Comparison of ENCODE assay signal across 9 mouse cellular contexts in the genomic region with DNA sequence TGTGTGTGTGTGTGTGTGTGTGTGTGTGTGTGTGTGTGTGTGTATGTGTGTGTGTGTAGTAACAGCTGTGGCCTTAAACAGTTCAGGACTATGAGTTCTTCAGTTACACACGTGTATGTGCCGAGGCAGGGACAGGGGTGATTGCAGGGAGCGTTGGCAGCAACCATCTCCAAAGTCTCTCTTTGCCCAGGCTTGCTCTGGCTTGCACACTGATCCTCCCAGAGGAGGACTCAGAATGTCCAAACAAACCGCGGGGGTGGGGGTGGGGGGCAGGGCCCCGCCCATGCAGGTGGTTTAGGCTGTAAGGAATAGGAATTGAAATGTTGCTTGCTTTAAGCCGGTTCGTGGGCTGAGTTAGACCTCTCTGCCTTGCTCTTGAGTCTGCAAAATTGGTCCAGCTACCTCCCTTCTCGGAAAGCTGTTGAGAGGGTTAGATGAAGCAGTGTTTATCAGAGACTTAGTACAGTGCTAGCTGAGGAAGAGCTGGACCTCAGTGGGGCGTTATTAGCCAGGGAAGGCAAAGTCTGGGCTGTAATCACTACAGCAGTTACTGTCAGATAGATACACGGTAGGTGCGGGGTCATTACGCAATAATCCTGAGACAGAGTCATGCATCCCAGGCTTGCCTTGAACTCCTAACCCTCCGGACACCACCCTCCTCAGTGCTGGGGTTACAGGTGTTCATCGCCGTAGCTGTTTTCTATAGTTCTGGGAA. TPM values are rescaled to one million over a fixed set of nuclear protein-coding genes. Genes with fewer than 3 reads are reported as not detected.
DNase-seq lines count a peak whose midpoint lies in the region; ATAC-seq and TF ChIP-seq lines count a peak whose summit lies in the region.
"Had no signal": no experiment of that assay in that cellular context is flagged by ENCODE, and none has a peak within 500 bp of the region (broad histone marks: within the 10 kb centered on the region; RNA-seq: fewer than 3 reads in every experiment).

No protein-coding gene starts in this region.

- 73% methylated on average over 16 of the region's 16 CpGs for WGBS in forebrain, embryonic 10.5 days
- 69% methylated on average over 16 of the region's 16 CpGs for WGBS in forebrain, embryonic 11.5 days
- WGBS in liver, embryonic 11.5 days, result 35% methylated on average over 16 of the region's 16 CpGs
- 47% methylated on average over 16 of the region's 16 CpGs for WGBS in stomach, postnatal 0 days

- ATAC-seq in forebrain, embryonic 11.5 days (replicated peaks; ENCODE audit: low FRiP score), result no peak
- ATAC-seq in liver, embryonic 11.5 days (replicated peaks; ENCODE audit: low FRiP score), result peak; percentile 33; the same call in 1 of the 2 replicates
- ATAC-seq in stomach, postnatal 0 days (ENCODE audit: low FRiP score, low TSS enrichment), result no peak

- no peak overlapping the region for H3K9ac ChIP-seq in forebrain, embryonic 11.5 days (ENCODE audit: low read length)
- no peak overlapping the region for H3K9ac ChIP-seq in liver, embryonic 11.5 days (ENCODE audit: low read depth, low read length)
- no peak overlapping the region for H3K9ac ChIP-seq in stomach, postnatal 0 days (ENCODE audit: low read length)

- H3K4me3 ChIP-seq in forebrain, embryonic 10.5 days, result peak overlapping the region; percentile 49; the same call in 1 of the 2 replicates
- no peak overlapping the region for H3K4me3 ChIP-seq in forebrain, embryonic 11.5 days (ENCODE audit: low read depth, low read length)
- H3K4me3 ChIP-seq in liver, embryonic 11.5 days (ENCODE audit: low read depth, low read length), result peak overlapping the region; percentile 49
- no peak overlapping the region for H3K4me3 ChIP-seq in stomach, postnatal 0 days (ENCODE audit: low read depth, low read length)

- peaks cover 43% of the 10 kb centered on the region for H3K4me1 ChIP-seq in forebrain, embryonic 10.5 days
- peaks cover 7% of the 10 kb centered on the region for H3K4me1 ChIP-seq in forebrain, embryonic 11.5 days (replicated peaks; ENCODE audit: control insufficient read depth, insufficient read depth, low read length)
- peaks cover 20% of the 10 kb centered on the region for H3K4me1 ChIP-seq in liver, embryonic 11.5 days (replicated peaks; ENCODE audit: control insufficient read depth, insufficient read depth, low read length)
- H3K4me1 ChIP-seq in stomach, postnatal 0 days (replicated peaks; ENCODE audit: control insufficient read depth, insufficient read depth), result peaks cover 3% of the 10 kb centered on the region; the same call in 1 of the 2 replicates

- H3K9me3 ChIP-seq in forebrain, embryonic 10.5 days, result no peaks in the 10 kb centered on the region
- H3K9me3 ChIP-seq in forebrain, embryonic 11.5 days (ENCODE audit: control insufficient read depth, low read length), result no peaks in the 10 kb centered on the region
- H3K9me3 ChIP-seq in liver, embryonic 11.5 days (ENCODE audit: control insufficient read depth, low read length), result no peaks in the 10 kb centered on the region
- no peaks in the 10 kb centered on the region for H3K9me3 ChIP-seq in stomach, postnatal 0 days (ENCODE audit: control insufficient read depth, low read length)

- H3K27ac ChIP-seq in forebrain, embryonic 10.5 days, result no peak overlapping the region
- H3K27ac ChIP-seq in forebrain, embryonic 11.5 days (ENCODE audit: low read depth, low read length), result no peak overlapping the region
- H3K27ac ChIP-seq in liver, embryonic 11.5 days (ENCODE audit: low read depth, low read length), result 0 out of 2 replicates have a peak overlapping the region, but pooled peaks have one; percentile 36
- no peak overlapping the region for H3K27ac ChIP-seq in stomach, postnatal 0 days (replicated peaks)

- DNase-seq in forebrain, embryonic 10.5 days (ENCODE audit: extremely low spot score, low spot score), result no peak
- DNase-seq in forebrain, embryonic 11.5 days (ENCODE audit: low spot score), result no peak
- peak; percentile 15 to 31 for DNase-seq in thymus, postnatal 36 days
- no peak for DNase-seq in thymus, postnatal 0 days (ENCODE audit: low spot score)
- no peak for DNase-seq in liver, embryonic 11.5 days (ENCODE audit: low spot score)
- DNase-seq in stomach, postnatal 0 days (ENCODE audit: low spot score), result no peak
- DNase-seq in right cerebral cortex, adult 2 months (ENCODE audit: low spot score in 2 of 2), result no peak
- DNase-seq in frontal cortex, postnatal 25 days (ENCODE audit: low spot score in 2 of 2), result no peak

- H3K27me3 ChIP-seq in forebrain, embryonic 10.5 days (ENCODE audit: poor library complexity, severe bottlenecking), result peaks cover 8% of the 10 kb centered on the region; the same call in 1 of the 2 replicates
- no peaks in the 10 kb centered on the region for H3K27me3 ChIP-seq in forebrain, embryonic 11.5 days (ENCODE audit: control insufficient read depth, insufficient read depth, low read length)
- no peaks in the 10 kb centered on the region for H3K27me3 ChIP-seq in liver, embryonic 11.5 days (replicated peaks; ENCODE audit: control insufficient read depth, insufficient read depth, low read length)
- H3K27me3 ChIP-seq in stomach, postnatal 0 days (ENCODE audit: control insufficient read depth, insufficient read depth, low read length), result no peaks in the 10 kb centered on the region

- H3K36me3 ChIP-seq in forebrain, embryonic 10.5 days (replicated peaks), result no peaks in the 10 kb centered on the region
- no peaks in the 10 kb centered on the region for H3K36me3 ChIP-seq in forebrain, embryonic 11.5 days (ENCODE audit: control insufficient read depth, insufficient read depth, low read length)
- no peaks in the 10 kb centered on the region for H3K36me3 ChIP-seq in liver, embryonic 11.5 days (ENCODE audit: control insufficient read depth, insufficient read depth, low read length)
- H3K36me3 ChIP-seq in stomach, postnatal 0 days (ENCODE audit: control insufficient read depth, insufficient read depth, low read length), result no peaks in the 10 kb centered on the region; the same call in 1 of the 2 replicates

- no peak overlapping the region for H3K4me2 ChIP-seq in forebrain, embryonic 11.5 days (ENCODE audit: low read depth, low read length, severe bottlenecking)
- peak overlapping the region; percentile 92 for H3K4me2 ChIP-seq in liver, embryonic 11.5 days
- peak overlapping the region; percentile 63 for H3K4me2 ChIP-seq in stomach, postnatal 0 days (replicated peaks; ENCODE audit: low read depth)

- no peak for TF ChIP-seq CTCF in stomach, postnatal 0 days (IDR thresholded peaks at IDR 0.05; ENCODE audit: low read depth)

- TF ChIP-seq EP300 in stomach, postnatal 0 days (optimal IDR thresholded peaks at IDR 0.05), result no peak

RNA-seq across cellular contexts. Expression of gene Pafah2, which starts 5.9 kb away (rescaled TPM):
- 6.3 and 6.4 TPM in 2 replicates for polyA plus RNA-seq in forebrain, embryonic 10.5 days (2016; fragmentation: Nextera tagmentation; extraction: Ambion mirVana)
- polyA plus RNA-seq in forebrain, embryonic 11.5 days (2014; fragmentation: Nextera tagmentation; extraction: Ambion mirVana), result 7.2 and 8.8 TPM in 2 replicates
- 4.6 and 5.3 TPM in 2 replicates for polyA plus RNA-seq in thymus, postnatal 0 days (2015; fragmentation: Nextera tagmentation; extraction: Ambion mirVana)
- 7.9 and 8.5 TPM in 2 replicates for polyA plus RNA-seq in liver, embryonic 11.5 days (2014; fragmentation: Nextera tagmentation; extraction: Ambion mirVana)
- polyA plus RNA-seq in stomach, postnatal 0 days (2015; fragmentation: Nextera tagmentation; extraction: Ambion mirVana), result 16.8 and 17.1 TPM in 2 replicates

RNA-seq across cellular contexts. Expression of gene Extl1, which starts 18.4 kb away (rescaled TPM):
- 0.22 and 0.27 TPM in 2 replicates for polyA plus RNA-seq in forebrain, embryonic 10.5 days (2016; fragmentation: Nextera tagmentation; extraction: Ambion mirVana)
- polyA plus RNA-seq in forebrain, embryonic 11.5 days (2014; fragmentation: Nextera tagmentation; extraction: Ambion mirVana), result 0.15 and 0.71 TPM in 2 replicates
- 2.9 and 3.3 TPM in 2 replicates for polyA plus RNA-seq in thymus, postnatal 0 days (2015; fragmentation: Nextera tagmentation; extraction: Ambion mirVana)
- 0.42 and 0.67 TPM in 2 replicates for polyA plus RNA-seq in liver, embryonic 11.5 days (2014; fragmentation: Nextera tagmentation; extraction: Ambion mirVana)
- polyA plus RNA-seq in stomach, postnatal 0 days (2015; fragmentation: Nextera tagmentation; extraction: Ambion mirVana), result 1.8 and 2.1 TPM in 2 replicates

RNA-seq across cellular contexts. Expression of gene Slc30a2, which starts 59.0 kb away (rescaled TPM):
- not detected in 2 replicates for polyA plus RNA-seq in forebrain, embryonic 10.5 days (2016; fragmentation: Nextera tagmentation; extraction: Ambion mirVana)
- not detected in 2 replicates for polyA plus RNA-seq in forebrain, embryonic 11.5 days (2014; fragmentation: Nextera tagmentation; extraction: Ambion mirVana)
- polyA plus RNA-seq in thymus, postnatal 0 days (2015; fragmentation: Nextera tagmentation; extraction: Ambion mirVana), result 0.17 and 0.40 TPM in 2 replicates
- polyA plus RNA-seq in liver, embryonic 11.5 days (2014; fragmentation: Nextera tagmentation; extraction: Ambion mirVana), result not detected in 2 replicates
- 0.06 and 0.07 TPM in 2 replicates for polyA plus RNA-seq in stomach, postnatal 0 days (2015; fragmentation: Nextera tagmentation; extraction: Ambion mirVana)
- polyA plus RNA-seq: C2C12 had no signal

Comparison
In these comparisons a context has a peak if more than half of its experiments do, and no peak if none do; other contexts are left out.
1. DNase-seq: peak in thymus, postnatal 36 days (2 of 2); none in forebrain, embryonic 10.5 days (single experiment), forebrain, embryonic 11.5 days (single experiment), thymus, postnatal 0 days (single experiment), liver, embryonic 11.5 days (single experiment), stomach, postnatal 0 days (single experiment), right cerebral cortex, adult 2 months (0 of 2) and frontal cortex, postnatal 25 days (0 of 2).
2. H3K4me3 ChIP-seq: peak in forebrain, embryonic 10.5 days (single experiment) and liver, embryonic 11.5 days (single experiment); none in forebrain, embryonic 11.5 days (single experiment) and stomach, postnatal 0 days (single experiment).